ENCODE assay signal across 8 mouse cellular contexts in genomic region chr19:40512500-40513421, GRCm38 (mm10). TPM values are rescaled to one million over a fixed set of nuclear protein-coding genes. Genes with fewer than 3 reads are reported as not detected.
DNase-seq lines count a peak whose midpoint lies in the region; ATAC-seq and TF ChIP-seq lines count a peak whose summit lies in the region.

No protein-coding gene starts in this region.

- peak overlapping the region; percentile 89 for H3K4me2 ChIP-seq in heart, embryonic 15.5 days

- peaks cover 30% of the 10 kb centered on the region for H3K4me1 ChIP-seq in heart, embryonic 15.5 days (replicated peaks)
- peaks cover 6% of the 10 kb centered on the region; the same call in 1 of the 2 replicates for H3K4me1 ChIP-seq in spleen, adult 2 months (ENCODE audit: control insufficient read depth, insufficient read depth, insufficient read length)

- H3K9ac ChIP-seq in heart, embryonic 15.5 days = peak overlapping the region; percentile 92

- TF ChIP-seq POLR2A in spleen, adult 2 months (IDR thresholded peaks at IDR 0.05; ENCODE audit: low read depth, low read length) = no peak

- no peaks in the 10 kb centered on the region for H3K36me3 ChIP-seq in heart, embryonic 15.5 days
- H3K36me3 ChIP-seq in spleen, adult 2 months (ENCODE audit: control insufficient read depth, insufficient read depth, low read length) = no peaks in the 10 kb centered on the region

- peak overlapping the region; percentile 94 for H3K27ac ChIP-seq in heart, embryonic 15.5 days
- peak overlapping the region; percentile 79 for H3K27ac ChIP-seq in spleen, adult 2 months (ENCODE audit: insufficient read depth, low read length)

- ATAC-seq in heart, embryonic 15.5 days (replicated peaks; ENCODE audit: insufficient number of reproducible peaks, insufficient read depth, low FRiP score, low read depth) = peak; percentile 31

- DNase-seq in adrenal gland, adult 18-20 months (ENCODE audit: low spot score in 2 of 2) = peak; percentile 21 to 40
- no peak for DNase-seq in adrenal gland, adult 8-10 months
- DNase-seq in NIH3T3 (ENCODE audit: low read depth) = peak; percentile 42
- peak; percentile 65 for DNase-seq in embryo, embryonic 10.5 days (ENCODE audit: low spot score)
- peak; percentile 49 to 50 for DNase-seq in left cerebral cortex, postnatal 25 days (ENCODE audit: low spot score in 2 of 2)
- peak; percentile 39 for DNase-seq in mesoderm, embryonic 11.5 days (ENCODE audit: low read depth, low spot score)
- peak in 1 of 2 experiments; percentile 44 for DNase-seq in spleen, adult 2 months (ENCODE audit: low read depth in 1 of 2, low spot score in 2 of 2)

- intact Hi-C loops in left cerebral cortex, postnatal 25 days (cut with DNase I) = loop anchor here (2.0 to 5.0 kb wide), 3 partner anchors 42 to 120 kb away; no protein-coding TSS in a partner anchor

- no peaks in the 10 kb centered on the region for H3K9me3 ChIP-seq in heart, embryonic 15.5 days (replicated peaks)

- no peak for TF ChIP-seq CTCF in spleen, adult 2 months (IDR thresholded peaks at IDR 0.05; ENCODE audit: extremely low read depth, insufficient read depth, insufficient read length, insufficient replicate concordance)

- peak overlapping the region; percentile 85 for H3K4me3 ChIP-seq in heart, embryonic 15.5 days
- H3K4me3 ChIP-seq in spleen, adult 2 months (ENCODE audit: extremely low read depth, insufficient read depth, insufficient read length) = peak overlapping the region; percentile 68

- H3K27me3 ChIP-seq in heart, embryonic 15.5 days = no peaks in the 10 kb centered on the region
- H3K27me3 ChIP-seq in spleen, adult 2 months (ENCODE audit: control insufficient read depth, insufficient read depth, low read length) = no peaks in the 10 kb centered on the region

- WGBS in heart, embryonic 15.5 days = under 1% methylated on average over 34 of the region's 34 CpGs
- 7% methylated on average over 34 of the region's 34 CpGs for WGBS in spleen, adult 2 months

RNA-seq across cellular contexts. Expression of gene Sorbs1, which starts 0.8 kb away (rescaled TPM):
- total RNA-seq in adrenal gland, adult 18-20 months (2021) = 100 to 1,000 TPM in 1 of 2 experiments, 10 to 100 TPM in 1; 93.0 to 278 TPM
- 100 to 1,000 TPM in 1 of 4 experiments, 10 to 100 TPM in 3; 48.2 to 120 (median 68.1) TPM for total RNA-seq in adrenal gland, adult 8-10 months (2022)
- 103 and 126 TPM in 2 replicates for polyA plus RNA-seq in heart, embryonic 15.5 days (2015; fragmentation: Nextera tagmentation; extraction: Ambion mirVana)
- 100 to 1,000 TPM; 124 to 140 TPM for total RNA-seq in left cerebral cortex, postnatal 25 days (2021)
- 6.2 and 6.4 TPM in 2 replicates for polyA plus RNA-seq in spleen, adult 2 months (2012; rRNA removed)
